Mouse (Mus musculus) spleen, postnatal 10 days (tissue): ENCODE data around the gene Jdp2.
A peak's percentile ranks its signal among the peaks of the same experiment; 100 is the strongest.

Experiments
- DNase-seq, 2 experiments: peaks; one replicate each; pipeline ENCODE4 v3.0.0; 2021 to 2022; ENCODE audit warnings: low spot score in 2 of 2

The Jdp2 gene

GRCm38 (mm10) chr12:85601531-85601930, 2.7 kb downstream of the Jdp2 start:
- DNase-seq, result no peak

DNA sequence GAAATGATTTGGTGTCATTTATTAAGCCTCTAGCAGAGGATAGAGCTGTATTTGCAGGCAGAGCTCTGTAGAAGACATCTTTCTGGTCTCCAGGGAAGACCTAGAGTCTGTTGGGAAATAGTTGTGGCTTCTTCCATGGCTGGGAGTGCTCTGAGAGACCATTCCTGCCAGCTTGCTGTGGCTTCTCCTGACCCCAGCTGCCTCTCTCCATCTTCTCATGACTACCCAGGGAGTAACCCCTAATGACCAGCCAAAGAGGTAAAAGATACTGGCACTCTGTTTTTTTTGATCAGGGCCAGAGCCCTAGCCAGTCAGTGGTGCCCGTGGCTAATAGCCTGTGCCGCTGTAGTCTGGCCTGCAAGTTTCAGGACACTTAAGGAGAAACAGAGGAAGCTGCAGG, 3.3 kb downstream of the Jdp2 start:
- no peak for DNase-seq

- no peak for DNase-seq
Measured at GRCm38 (mm10) chr12:85602811-85603210, 4.0 kb downstream of the Jdp2 start.

DNA sequence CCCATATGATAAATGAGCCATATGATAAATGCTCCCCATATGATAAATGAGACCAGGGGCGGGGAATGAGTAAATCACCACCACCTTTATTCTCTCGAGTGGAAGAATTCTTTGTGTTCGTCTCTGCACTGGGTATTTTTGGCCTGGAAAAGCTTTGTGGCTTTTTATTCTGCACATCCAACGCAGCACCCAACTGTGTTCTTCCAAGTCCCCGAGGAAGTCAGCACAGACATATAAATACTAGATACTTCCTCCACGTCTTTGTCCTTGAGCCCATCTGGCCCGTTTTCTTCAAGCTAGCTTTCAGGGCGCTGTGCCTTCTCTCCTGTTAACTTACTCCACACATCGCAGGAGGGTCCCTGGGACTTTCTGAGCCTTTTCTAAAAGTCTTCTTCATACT, 4.9 kb downstream of the Jdp2 start:
- no peak for DNase-seq

DNA sequence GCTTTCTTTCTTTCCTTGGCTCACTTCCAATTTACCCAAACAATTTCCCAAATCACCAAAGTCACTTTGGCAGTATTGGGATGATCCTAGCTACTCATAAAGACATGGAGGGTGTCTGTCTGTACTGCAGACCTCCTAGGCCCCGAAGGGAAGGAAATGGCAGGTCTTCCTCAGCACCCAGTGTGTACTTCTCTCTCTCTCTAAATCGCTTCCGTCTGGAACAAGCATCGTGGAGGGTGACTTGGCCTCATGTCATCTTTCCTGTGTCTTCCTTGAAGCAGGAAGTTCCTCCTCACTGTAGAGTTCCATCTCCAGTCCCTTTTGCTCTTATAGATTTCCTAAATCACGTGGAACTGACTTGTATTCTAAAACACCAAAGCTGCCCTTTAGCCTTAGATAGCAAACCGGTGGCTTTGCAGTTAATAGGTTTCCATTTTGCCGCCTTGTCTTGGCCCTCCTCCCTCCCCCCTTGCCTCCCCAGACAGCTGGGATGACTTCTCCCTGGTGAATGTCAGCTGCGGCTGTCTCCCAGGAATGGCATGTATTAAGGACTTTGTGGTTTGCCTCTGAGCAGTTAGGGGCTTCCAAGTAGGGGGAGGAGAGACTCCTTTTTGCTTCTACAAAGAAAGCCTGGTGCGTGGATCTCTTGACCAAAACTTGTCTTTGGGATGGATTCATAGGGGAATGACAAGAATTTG, 5.6 kb downstream of the Jdp2 start:
- DNase-seq, result no peak

GRCm38 (mm10) chr12:85607519-85608449, 9.0 kb downstream of the Jdp2 start:
- peak in 1 of 2 experiments; percentile 32 for DNase-seq

- no peak for DNase-seq
Measured at GRCm38 (mm10) chr12:85610167-85610566, 11.3 kb downstream of the Jdp2 start.

DNA sequence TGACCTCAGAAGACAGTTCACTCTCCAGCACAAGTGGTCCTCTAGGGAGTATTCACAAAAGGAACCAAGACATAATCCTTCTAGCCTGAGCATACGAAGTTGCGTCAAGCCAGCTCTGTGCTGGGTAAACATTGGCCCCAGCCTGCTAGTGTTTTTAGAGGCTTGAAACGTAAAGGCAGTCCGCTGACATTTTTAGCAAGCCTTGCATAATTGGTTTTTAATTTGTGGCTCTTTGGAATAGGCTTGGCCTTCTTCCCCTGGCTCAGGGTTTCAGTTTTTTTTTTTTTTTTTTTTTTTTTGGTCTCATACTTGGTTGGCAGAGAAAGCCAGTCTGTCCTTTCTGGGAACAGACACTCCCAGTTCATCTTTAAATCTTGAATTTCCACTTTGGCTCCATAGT, 15.3 kb downstream of the Jdp2 start:
- DNase-seq, result no peak

DNA sequence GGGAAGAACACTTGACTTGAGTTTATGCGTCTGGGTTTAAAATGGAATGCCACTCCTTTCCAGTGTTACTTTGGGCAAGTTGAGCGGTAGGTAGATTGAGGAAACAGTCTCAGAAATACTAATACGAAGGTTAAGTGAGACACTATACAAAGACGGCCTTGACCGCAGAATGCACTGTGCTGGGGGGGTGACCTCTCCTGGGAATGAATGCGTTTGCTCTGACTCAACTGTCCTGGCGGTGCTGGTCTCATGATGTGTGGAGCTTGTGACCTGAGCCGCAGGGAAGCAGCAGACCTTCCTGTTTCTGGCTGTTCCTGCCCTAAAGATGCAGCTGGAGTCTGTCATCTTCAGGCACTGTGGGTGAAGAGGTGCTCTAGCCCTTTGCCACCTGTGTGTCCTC, 16.7 kb downstream of the Jdp2 start:
- DNase-seq, result no peak

GRCm38 (mm10) chr12:85617885-85618284, 19.1 kb downstream of the Jdp2 start:
- no peak for DNase-seq

DNA sequence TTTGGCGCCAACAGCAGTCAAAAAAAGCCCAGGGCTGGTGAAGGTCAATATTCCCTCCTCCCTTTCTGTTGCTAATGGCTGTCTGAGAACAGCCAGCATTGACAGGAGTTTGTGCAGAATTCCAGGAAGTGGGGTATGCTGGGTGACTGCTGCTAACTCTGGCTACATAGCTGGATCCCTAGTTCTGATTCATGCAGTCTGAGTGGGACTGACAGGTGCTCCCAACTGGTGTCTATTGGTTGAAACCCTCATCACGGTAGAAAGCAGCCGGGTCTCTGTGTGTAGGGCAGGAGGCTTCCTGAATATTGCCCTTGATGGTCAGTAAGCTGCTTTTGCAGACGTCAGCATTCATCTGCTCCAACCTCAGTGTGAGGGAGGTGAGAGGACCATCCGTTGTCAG, 19.6 kb downstream of the Jdp2 start:
- DNase-seq, result no peak

- no peak for DNase-seq
Measured at GRCm38 (mm10) chr12:85619283-85619897, 20.6 kb downstream of the Jdp2 start.

- no peak for DNase-seq
Measured at GRCm38 (mm10) chr12:85619898-85620443, 21.1 kb downstream of the Jdp2 start.

DNA sequence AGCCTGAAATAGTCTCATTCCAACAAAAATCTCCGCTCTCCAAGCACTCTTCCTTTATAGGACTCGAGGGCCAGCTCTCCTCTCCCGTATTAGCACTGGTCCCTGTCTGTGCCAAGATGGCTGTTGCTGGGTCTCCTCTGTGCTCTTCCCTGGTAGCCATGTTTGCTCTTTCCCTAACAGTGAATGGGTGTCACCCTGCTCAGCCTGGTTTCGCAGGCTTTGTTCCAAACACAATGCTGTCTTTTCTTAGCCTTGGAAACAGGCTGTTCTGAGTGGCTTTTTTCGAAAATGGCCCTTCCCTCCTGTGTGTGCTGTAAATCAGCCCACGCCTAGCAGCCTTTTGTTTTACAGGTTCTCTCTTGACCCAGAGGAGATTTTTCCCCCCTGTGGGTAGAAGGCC, 22.2 kb downstream of the Jdp2 start:
- DNase-seq, result no peak

DNA sequence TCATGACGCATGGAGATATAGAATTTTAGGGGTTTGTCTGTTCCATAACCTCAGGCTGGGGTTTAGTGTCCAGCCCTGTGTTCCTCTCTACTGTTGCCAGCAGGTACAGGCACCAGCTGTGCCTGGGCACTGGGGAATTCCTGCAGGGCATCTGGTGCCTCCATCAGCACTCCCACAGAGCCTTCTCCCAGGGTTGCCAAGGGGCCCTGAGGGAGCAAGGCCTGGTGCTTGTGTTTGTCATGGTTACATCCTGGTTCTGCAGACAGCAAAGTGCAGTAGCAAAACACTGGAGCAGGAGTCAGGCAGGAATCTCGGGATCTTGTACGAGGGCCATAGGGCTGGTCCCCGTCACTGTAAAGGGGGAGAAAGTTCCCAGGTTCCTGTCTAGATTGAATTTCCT, 22.8 kb downstream of the Jdp2 start:
- DNase-seq, result no peak

GRCm38 (mm10) chr12:85623711-85624110, 24.9 kb downstream of the Jdp2 start:
- DNase-seq, result no peak

- DNase-seq, result no peak
Measured at GRCm38 (mm10) chr12:85624652-85625051, 25.8 kb downstream of the Jdp2 start.

DNA sequence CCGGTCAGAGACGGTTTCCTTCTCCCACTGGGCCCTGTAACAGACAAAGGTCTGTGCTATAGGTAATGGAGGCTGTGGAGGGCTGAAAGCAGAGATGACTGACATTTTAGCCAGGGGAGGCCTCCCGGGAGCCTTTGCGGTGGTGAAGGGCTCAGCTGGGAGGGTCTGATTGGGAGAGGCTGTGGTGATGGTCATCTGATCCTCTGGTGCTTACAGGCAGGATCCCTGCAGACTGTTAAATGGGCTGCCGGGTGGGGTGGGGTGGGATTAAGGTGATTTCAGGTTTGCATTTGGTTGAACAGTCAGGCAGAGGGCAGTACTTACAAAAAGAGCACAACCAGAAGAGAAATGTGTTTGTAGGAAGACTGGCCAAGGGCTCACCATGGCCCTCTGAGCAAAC, 27.0 kb downstream of the Jdp2 start:
- no peak for DNase-seq

GRCm38 (mm10) chr12:85629661-85630481, 31.0 kb downstream of the Jdp2 start:
- peak; percentile 14 to 32 for DNase-seq

DNA sequence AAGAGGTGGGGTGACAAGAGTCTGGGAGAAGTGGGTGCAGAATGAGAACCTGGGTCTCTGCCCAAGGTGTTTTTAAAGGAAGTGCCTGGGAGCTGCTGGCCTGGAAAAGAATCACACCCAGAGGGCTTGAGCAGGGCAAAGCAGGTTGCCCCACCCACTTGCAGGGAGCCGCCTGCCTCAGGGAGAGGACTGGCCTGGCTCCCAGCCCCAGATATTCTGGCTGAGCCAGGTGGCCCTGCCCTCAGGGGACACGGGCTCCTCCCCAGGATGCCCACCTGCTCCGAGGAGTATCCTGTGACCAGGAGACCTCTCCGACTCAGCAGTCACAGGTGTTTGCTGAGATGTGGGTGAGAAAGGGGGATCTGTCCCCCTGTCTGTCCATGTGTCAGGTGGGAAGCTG, 32.4 kb downstream of the Jdp2 start:
- DNase-seq, result no peak

DNA sequence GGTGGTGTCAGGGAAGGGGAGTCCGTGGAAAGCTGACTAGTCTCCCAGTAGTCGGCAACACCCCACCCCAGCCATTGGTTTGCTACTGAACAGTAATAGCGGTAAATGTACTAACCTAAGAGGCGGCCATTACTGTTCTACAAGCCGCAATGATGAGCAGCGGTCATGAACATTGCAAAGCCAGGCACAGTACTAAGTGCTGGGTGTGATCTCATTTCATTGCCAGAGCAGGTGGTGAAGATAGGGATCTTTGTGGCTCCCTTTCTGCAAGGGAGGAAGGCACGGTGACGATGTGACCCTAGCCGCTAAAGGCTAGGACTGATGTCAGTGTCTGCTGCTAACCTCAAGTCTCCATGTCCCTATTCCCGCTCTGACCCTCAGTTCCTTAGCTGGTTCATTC, 33.5 kb downstream of the Jdp2 start:
- DNase-seq, result no peak
